Mouse (Mus musculus) T-cell, adult 66 days (primary cell): Measurements from ENCODE around the gene Gm11569. TPM values are rescaled to one million over a fixed set of nuclear protein-coding genes. Genes with fewer than 3 reads are reported as not detected.

Experiments used
- total RNA-seq, 2 experiments: library from RNA; stranded (reverse); gene quantifications; 3 replicates in 1 of 2; 4 replicates in 1 of 2; pipeline ENCODE4 v1.2.4; 2023

Gene Gm11569
- not detected for total RNA-seq

DNA sequence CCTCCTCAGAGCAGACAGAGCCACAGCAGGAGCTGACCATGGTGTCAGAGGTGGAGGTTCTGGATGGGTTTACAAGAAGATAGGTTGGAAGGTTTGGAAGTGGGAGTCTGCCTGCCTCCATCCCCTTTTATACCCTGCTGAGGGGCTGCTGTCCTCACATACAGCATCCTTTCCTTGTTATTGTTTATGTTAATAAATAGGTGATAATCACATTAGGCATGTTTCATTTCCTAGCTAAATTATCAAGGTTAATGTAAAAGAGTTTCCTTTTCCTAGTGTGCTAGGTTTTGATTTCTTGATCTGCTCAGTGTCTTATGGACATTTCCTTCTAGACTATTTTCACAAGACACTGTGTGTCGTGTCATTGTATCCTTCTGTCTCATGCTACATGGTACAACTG lies at the start of gene Gm11569:
Gm11569 (minus strand) TSS at position 101 of the 400 bp plus-strand sequence.

DNA sequence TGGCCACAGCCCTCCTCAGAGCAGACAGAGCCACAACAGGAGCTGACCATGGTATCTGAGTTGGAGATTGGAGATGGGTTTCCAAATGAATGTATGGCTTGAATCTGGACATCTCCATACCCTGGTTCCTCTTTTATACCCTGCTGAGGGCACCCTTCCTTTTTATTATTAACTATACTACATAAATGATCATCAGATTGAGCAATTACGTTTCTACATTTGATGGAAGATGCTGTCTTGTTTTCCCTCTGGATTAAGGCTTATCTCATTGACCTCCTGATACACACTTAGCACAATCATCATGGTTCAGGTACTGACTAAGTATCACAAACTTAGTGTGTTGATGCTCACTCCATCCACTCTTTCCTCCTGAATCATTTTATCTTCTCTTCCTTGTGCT lies 39.2 kb upstream of the Gm11569 start, which contains the start of gene 2300003K06Rik:
2300003K06Rik (minus strand) TSS at position 101 of the 400 bp plus-strand sequence.

GRCm38 (mm10) chr11:99815566-99815965 lies 16.8 kb upstream of the Gm11569 start, which contains the start of gene Gm11564:
TSS of gene Gm11564 (minus strand) at chr11:99815666.

GRCm38 (mm10) chr11:99809792-99810191 lies 11.1 kb upstream of the Gm11569 start, which contains the start of gene Krtap4-13:
TSS of gene Krtap4-13 (minus strand) at chr11:99809892.

GRCm38 (mm10) chr11:99804346-99804745 lies 5.6 kb upstream of the Gm11569 start, which contains the start of gene Gm11554:
TSS of gene Gm11554 (minus strand) at chr11:99804446.

GRCm38 (mm10) chr11:99793367-99793766 lies 5.4 kb downstream of the Gm11569 start, which contains the start of gene Gm11596:
TSS of gene Gm11596 (minus strand) at chr11:99793467.

DNA sequence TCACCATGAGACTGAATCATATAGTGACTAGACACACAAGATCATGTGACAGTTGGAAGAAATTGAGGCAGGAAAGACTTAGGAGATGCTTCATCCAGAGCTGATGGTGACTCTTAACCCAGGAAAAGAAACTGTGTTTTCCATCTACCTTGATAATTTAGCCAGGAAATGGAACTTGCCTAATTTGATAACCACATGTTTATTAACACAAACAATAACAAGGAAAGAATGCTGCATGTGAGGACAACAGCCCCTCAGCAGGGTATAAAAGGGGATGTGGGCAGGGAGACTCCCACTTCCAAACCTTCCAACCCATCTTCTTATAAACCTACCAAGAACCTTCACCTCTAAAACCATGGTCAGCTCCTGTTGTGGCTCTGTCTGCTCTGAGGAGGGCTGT lies 13.8 kb downstream of the Gm11569 start, which contains the start of gene Krtap4-9:
Krtap4-9 (plus strand) TSS at position 301 of the 400 bp plus-strand sequence.

GRCm38 (mm10) chr11:99780604-99781003 lies 18.1 kb downstream of the Gm11569 start, which contains the start of gene Krtap4-8:
TSS of gene Krtap4-8 (minus strand) at chr11:99780704.

GRCm38 (mm10) chr11:99772813-99773212 lies 25.9 kb downstream of the Gm11569 start, which contains the start of gene Gm11595:
TSS of gene Gm11595 (minus strand) at chr11:99772913.

Other genes starting within 250 kb of the Gm11569 start
- not detected for gene Krtap3-3, start 248.1 kb downstream of the Gm11569 start, total RNA-seq
- not detected for gene Krtap3-2, start 242.1 kb downstream of the Gm11569 start, total RNA-seq
- gene Gm11939, start 239.5 kb downstream of the Gm11569 start, total RNA-seq, result not detected
- not detected for gene Krtap3-1, start 232.3 kb downstream of the Gm11569 start, total RNA-seq
- gene Krtap1-5, start 217.9 kb downstream of the Gm11569 start, total RNA-seq, result not detected
- not detected for gene Krtap1-4, start 215.3 kb downstream of the Gm11569 start, total RNA-seq
- not detected for gene Krtap1-3, start 207.6 kb downstream of the Gm11569 start, total RNA-seq
- not detected for gene Krtap9-3, start 200.8 kb downstream of the Gm11569 start, total RNA-seq
- not detected for gene Gm11938, start 195.6 kb downstream of the Gm11569 start, total RNA-seq
- not detected for gene Gm11937, start 188.7 kb downstream of the Gm11569 start, total RNA-seq
- not detected for gene Krtap2-4, start 184.1 kb downstream of the Gm11569 start, total RNA-seq
- not detected for gene Gm11562, start 178.5 kb downstream of the Gm11569 start, total RNA-seq
- not detected for gene Krtap4-1, start 170.7 kb downstream of the Gm11569 start, total RNA-seq
- not detected for gene Krtap4-2, start 163.8 kb downstream of the Gm11569 start, total RNA-seq
- not detected for gene Krtap4-7, start 154.8 kb downstream of the Gm11569 start, total RNA-seq
- not detected for gene Gm11555, start 148.7 kb downstream of the Gm11569 start, total RNA-seq
- gene Gm11563, start 140.0 kb downstream of the Gm11569 start, total RNA-seq, result not detected
- not detected for gene Krtap4-6, start 133.0 kb downstream of the Gm11569 start, total RNA-seq
- gene Gm14190, start 108.2 kb downstream of the Gm11569 start, total RNA-seq, result not detected
- gene Gm14180, start 64.6 kb downstream of the Gm11569 start, total RNA-seq, result not detected
- not detected for gene Gm11595, start 26.0 kb downstream of the Gm11569 start, total RNA-seq
- not detected for gene Krtap4-8, start 18.2 kb downstream of the Gm11569 start, total RNA-seq
- not detected for gene Krtap4-9, start 13.7 kb downstream of the Gm11569 start, total RNA-seq
- gene Gm11596, start 5.5 kb downstream of the Gm11569 start, total RNA-seq, result not detected
- not detected for gene Gm11554, start 5.5 kb upstream of the Gm11569 start, total RNA-seq
- gene Krtap4-13, start 11.0 kb upstream of the Gm11569 start, total RNA-seq, result not detected
- not detected for gene Gm11564, start 16.7 kb upstream of the Gm11569 start, total RNA-seq
- not detected for gene 2300003K06Rik, start 39.1 kb upstream of the Gm11569 start, total RNA-seq
- not detected for gene Krtap4-16, start 52.7 kb upstream of the Gm11569 start, total RNA-seq
- gene Gm11568, start 59.0 kb upstream of the Gm11569 start, total RNA-seq, result not detected
- not detected for gene Gm11559, start 65.5 kb upstream of the Gm11569 start, total RNA-seq
- not detected for gene Krtap9-1, start 74.5 kb upstream of the Gm11569 start, total RNA-seq
- gene Gm11567, start 80.3 kb upstream of the Gm11569 start, total RNA-seq, result not detected
- gene Krtap31-1, start 109.0 kb upstream of the Gm11569 start, total RNA-seq, result not detected
- not detected for gene Gm11565, start 115.8 kb upstream of the Gm11569 start, total RNA-seq
- not detected for gene Krtap31-2, start 137.4 kb upstream of the Gm11569 start, total RNA-seq
- gene Krtap9-5, start 149.5 kb upstream of the Gm11569 start, total RNA-seq, result not detected
- gene Krtap29-1, start 180.1 kb upstream of the Gm11569 start, total RNA-seq, result not detected
- not detected for gene Krtap16-1, start 187.7 kb upstream of the Gm11569 start, total RNA-seq
- gene Krtap17-1, start 195.1 kb upstream of the Gm11569 start, total RNA-seq, result not detected
- not detected for gene Krt33a, start 217.3 kb upstream of the Gm11569 start, total RNA-seq
- gene Krt33b, start 230.9 kb upstream of the Gm11569 start, total RNA-seq, result not detected
- gene Krt34, start 242.6 kb upstream of the Gm11569 start, total RNA-seq, result not detected